Mouse (Mus musculus) liver, postnatal 0 days (tissue): ENCODE data around the gene Ube2e3. TPM values are rescaled to one million over a fixed set of nuclear protein-coding genes. Genes with fewer than 3 reads are reported as not detected.

ENCODE experiments used
- ATAC-seq: fragments of 200-750 bp; cut with Nextera tagmentation; 2 replicates; pipeline ENCODE4 v1.8.0; 2017; ENCODE audit warnings: mild to moderate bottlenecking, moderate library complexity
- DNase-seq: peaks from one replicate; pipeline ENCODE4 v3.0.0-alpha.2; 2016
- H3K27ac ChIP-seq: fragments of 300-500 bp; sonication (generic); 2 replicates; pipeline ENCODE4 v1.5.1; 2014; ENCODE audit warnings: antibody characterized with exemption, moderate library complexity, mild to moderate bottlenecking, low read depth
- H3K27me3 ChIP-seq: fragments of 300-500 bp; sonication (generic); 2 replicates; pipeline ENCODE4 v1.6.1; 2014; ENCODE audit warnings: low read length, control low read depth, mixed read lengths; ENCODE audit not compliant: insufficient read depth
- H3K36me3 ChIP-seq: fragments of 300-500 bp; sonication (generic); replicated peaks from 2 replicates; pipeline ENCODE4 v1.6.1; 2014; ENCODE audit warnings: mild to moderate bottlenecking, control low read depth, low read length, moderate library complexity, mixed read lengths; ENCODE audit not compliant: insufficient read depth
- H3K4me1 ChIP-seq: fragments of 300-500 bp; sonication (generic); 2 replicates; pipeline ENCODE4 v1.6.1; 2014; ENCODE audit warnings: antibody characterized with exemption, mild to moderate bottlenecking, control low read depth; ENCODE audit not compliant: insufficient read depth
- H3K4me2 ChIP-seq: fragments of 300-500 bp; sonication (generic); 2 replicates; pipeline ENCODE4 v1.6.1; 2014; ENCODE audit warnings: low read depth, mild to moderate bottlenecking, low read length, moderate library complexity, mixed read lengths
- H3K4me3 ChIP-seq: fragments of 300-500 bp; sonication (generic); 2 replicates; pipeline ENCODE4 v1.5.1; 2014; ENCODE audit warnings: low read depth, low read length
- H3K9ac ChIP-seq: fragments of 300-500 bp; sonication (generic); replicated peaks from 2 replicates; pipeline ENCODE4 v1.6.1; 2014; ENCODE audit warnings: mild to moderate bottlenecking, moderate library complexity
- H3K9me3 ChIP-seq: fragments of 300-500 bp; sonication (generic); 2 replicates; pipeline ENCODE4 v1.6.1; 2016; ENCODE audit warnings: mild to moderate bottlenecking, control low read depth, low read length, mixed read lengths
- CTCF ChIP-seq: sonication (generic); IDR thresholded peaks from 2 replicates; pipeline ENCODE4 v1.5.1; 2016; ENCODE audit warnings: antibody characterized with exemption, low read depth
- EP300 ChIP-seq: IDR thresholded peaks from 2 replicates; pipeline ENCODE4 v1.6.1; 2016; ENCODE audit warnings: antibody characterized with exemption, low read depth, mild to moderate bottlenecking
- WGBS: fragments of 180-500 bp; shearing (Covaris S2); extraction: QIAGEN DNeasy Blood & Tissue Kit; methylation state at CpG from one replicate; pipeline ENCODE4 v1.1.7; 2014; ENCODE audit not compliant: insufficient replicate concordance; 5-methylcytosine and 5-hydroxymethylcytosine counted together
- polyA plus RNA-seq: library from polyadenylated mRNA; unstranded; fragments of >200 nt; fragmentation: Nextera tagmentation; extraction: Ambion mirVana; gene quantifications from 2 replicates; pipeline ENCODE4 v1.2.1, GENCODE M21; 2015

Ube2e3 gene
- polyA plus RNA-seq, 1 experiment from 2014 or later, result 46.8 TPM

GRCm38 (mm10) chr2:78970088-78970487 is 102.2 kb downstream of the Ube2e3 start:
- Histone ChIP-seq H3K4me3 (no peak overlapping the region), H3K9me3 (no peaks in the 10 kb centered on the region), H3K27ac (no peak overlapping the region), H3K36me3 (no peaks in the 10 kb centered on the region), H3K27me3 (no peaks in the 10 kb centered on the region), H3K9ac (no peak overlapping the region), H3K4me1 (no peaks in the 10 kb centered on the region), H3K4me2 (no peak overlapping the region)
- DNase-seq (no peak), ATAC-seq (no peak)
- TF ChIP-seq EP300 (no peak), CTCF (no peak)
- 66% methylated on average over 6 of the region's 6 CpGs for WGBS
